Mouse (Mus musculus) thymus, postnatal 36 days (tissue): ENCODE data around the gene Clrn1.
"Not testable (repeated sequence)": the region's sequence is repeated elsewhere in the genome, so short reads cannot be mapped to it uniquely, and the experiment has no call there.

Source experiments
- DNase-seq, 2 experiments: peaks; one replicate each; pipeline ENCODE4 v3.0.0; 2022; ENCODE audit warnings: mixed read lengths in 2 of 2

The Clrn1 gene

GRCm38 (mm10) chr3:58884801-58885573, at the start of gene Clrn1:
TSS of gene Clrn1 (minus strand) at chr3:58885340.
- DNase-seq: no peak

DNA sequence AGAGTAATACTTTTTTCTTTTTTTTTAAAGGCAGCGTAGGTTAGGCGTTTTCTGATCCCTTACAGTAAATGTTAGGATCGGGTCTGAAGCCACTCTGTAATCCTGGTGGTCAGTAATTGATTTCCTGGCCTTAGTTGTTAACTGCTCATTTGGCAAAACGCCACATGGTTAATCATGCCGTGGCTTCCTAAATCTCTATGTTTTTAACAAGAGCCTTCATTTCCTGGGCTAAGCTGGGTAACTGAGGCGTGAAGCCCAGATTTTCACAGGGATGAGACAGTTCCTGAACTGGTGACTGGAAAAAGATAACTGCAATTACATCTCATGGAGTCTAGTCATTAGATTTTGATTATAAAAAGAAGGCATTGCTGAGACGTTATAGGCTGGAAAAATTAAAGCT, 38.9 kb upstream of the Clrn1 start:
- no peak for DNase-seq

GRCm38 (mm10) chr3:58923140-58923539, 38.0 kb upstream of the Clrn1 start:
- no peak for DNase-seq

DNA sequence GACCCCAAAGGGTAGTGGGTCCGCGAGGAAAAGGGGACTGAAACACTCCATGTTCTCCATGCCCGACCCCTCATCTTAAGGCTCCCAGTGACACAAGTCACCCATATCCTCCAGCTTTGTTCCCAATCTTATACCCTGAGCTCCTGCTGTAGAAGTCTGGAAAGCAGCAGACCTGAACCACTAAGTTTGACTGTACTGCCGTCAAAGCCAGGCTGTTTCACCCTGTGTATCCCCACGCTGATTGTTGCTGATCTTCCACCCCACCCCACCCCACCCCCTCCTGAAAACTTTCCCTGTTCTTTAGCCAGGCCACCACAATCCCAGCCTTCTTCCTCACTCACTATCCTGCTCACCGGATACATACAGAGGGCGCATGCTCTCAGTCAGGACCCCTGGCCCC, 37.5 kb upstream of the Clrn1 start:
- no peak for DNase-seq

DNA sequence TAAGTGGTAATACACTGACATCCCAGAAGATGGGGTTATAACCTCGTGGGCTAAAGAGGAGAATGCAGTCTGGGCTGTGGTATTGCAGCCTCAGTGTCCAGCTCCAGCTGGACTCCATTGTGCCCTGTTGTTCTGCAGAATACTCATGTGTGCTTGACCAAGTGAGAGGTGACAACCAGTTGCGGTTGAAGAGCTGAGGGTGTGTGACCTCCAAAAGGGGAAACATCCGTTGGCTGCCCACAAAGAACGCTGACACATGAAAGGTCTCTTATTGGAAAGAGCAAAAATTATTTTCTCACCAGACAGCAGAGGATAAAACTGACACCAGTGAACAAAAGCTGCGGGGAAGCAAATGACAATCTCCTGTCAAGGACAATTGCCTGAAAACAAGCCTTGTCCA, 36.2 kb upstream of the Clrn1 start:
- no peak for DNase-seq

DNA sequence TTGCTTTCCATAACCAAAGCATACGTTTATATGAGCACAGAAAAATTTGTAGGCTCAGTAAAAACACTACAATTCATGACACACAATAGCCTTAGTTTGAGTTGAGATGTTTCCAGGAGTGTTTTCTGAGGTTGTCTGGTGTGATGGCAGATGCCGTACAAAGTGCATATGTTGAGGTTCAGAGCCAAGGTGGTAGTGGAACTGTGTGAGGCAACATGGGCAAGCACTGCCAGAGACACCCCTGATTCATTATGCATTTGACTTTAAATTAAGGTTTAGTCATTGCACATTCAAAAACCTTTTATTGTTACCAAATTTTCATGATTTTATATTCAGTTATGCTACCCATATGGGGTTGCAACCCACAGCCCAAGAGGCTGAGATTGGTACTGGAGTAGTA, 19.5 kb upstream of the Clrn1 start:
- DNase-seq: no peak

DNA sequence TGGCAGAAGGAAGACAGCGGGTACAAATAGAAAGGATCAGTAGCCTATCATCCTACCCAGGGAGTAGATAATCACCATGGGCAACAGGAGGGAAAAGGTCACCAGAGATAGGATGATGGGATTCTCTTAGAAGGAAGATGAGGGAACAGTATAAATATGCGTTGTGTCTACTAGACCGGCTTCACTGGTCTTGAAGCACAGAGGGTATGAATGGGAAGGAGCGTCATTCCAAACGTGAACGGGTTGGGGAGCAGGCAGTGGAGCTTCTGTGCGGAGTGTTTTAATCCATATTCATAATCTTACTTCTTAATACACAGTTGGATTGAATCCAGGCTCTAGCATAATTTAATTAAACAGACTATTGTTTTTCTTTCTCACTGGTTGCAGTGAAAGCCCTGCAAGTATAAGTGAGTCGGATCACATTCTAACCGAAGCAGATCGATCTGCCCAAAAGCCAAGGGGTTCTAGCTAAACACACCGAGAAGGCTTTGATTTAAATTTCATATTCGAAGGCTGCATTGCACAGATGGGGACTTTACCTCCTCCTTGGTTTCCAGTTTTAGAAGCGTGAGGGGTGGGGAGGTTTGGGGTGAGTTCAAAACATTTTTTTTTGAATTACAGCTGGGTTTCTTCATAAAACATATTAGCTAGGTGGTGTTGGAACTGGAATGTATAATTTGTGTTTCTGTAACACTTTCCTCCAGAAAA, 17.1 kb upstream of the Clrn1 start:
- DNase-seq: no peak

DNA sequence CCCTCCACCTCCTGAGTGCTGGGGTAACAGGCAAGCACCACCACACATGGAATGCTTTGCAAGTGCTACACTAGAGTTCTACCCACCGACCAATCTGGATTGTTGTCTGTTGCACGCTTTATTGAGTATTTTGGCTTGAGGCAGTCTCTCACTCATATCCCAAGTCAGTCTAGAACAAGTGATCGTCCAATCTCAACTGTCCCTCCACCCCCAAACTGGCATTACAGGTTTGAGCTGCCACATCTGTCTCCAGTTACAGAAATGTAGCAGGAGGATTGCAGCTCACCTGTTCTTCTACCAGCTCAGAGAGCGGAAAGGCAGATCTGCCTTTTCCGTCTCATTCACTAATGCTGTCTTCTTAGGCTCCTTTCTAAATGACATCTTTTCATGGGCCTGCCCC, 10.0 kb upstream of the Clrn1 start:
- DNase-seq: no peak

GRCm38 (mm10) chr3:58894529-58894928, 9.4 kb upstream of the Clrn1 start:
- no peak for DNase-seq

DNA sequence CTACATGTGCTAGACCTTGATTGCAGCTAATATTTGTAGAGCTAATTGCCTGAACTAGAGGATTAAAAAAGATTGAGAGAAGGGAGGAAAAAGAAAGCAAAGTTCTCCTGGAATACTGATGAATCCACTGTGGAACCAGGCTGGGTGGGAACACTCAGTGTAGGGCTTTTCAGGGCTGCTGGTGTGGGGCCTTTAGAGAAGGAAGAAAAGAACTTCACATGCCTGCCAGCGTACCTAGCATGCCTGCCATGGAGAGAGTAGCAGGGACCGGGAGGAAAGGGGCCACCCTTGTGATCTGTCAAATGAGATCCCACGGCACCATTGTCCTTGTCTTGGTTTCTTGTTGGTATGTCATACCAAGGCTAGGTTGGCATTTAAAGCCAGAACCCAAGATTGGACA, 4.5 kb upstream of the Clrn1 start:
- DNase-seq: no peak

DNA sequence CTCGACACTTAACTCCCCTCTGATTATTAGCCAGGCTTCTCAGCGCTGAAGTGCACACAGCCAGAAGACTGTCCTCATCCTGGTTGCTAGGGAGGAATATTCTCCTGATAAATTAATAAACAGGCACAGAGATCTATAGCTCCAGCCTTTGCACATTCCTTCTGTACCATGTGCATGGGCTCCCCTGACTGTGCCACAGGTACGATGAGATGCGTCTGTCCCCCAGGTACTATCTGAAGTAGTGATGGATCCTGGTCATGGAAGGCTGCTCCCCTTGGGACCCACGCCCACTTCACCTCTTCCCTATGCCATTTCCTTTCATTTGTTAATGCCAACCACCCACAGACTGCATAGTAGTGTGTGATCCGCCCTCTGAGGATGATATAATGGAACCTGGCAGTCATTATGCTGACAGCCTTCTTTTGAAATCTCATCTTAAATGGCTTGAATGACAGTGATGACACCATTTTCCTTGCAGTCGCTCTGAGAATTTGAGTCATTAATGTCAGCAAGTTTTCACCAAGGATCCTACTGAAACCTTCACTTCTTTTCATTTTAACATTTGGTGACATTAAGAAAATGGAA, 3.1 kb upstream of the Clrn1 start:
- no peak for DNase-seq

- DNase-seq: no peak
Measured at GRCm38 (mm10) chr3:58887719-58888118, 2.6 kb upstream of the Clrn1 start.

DNA sequence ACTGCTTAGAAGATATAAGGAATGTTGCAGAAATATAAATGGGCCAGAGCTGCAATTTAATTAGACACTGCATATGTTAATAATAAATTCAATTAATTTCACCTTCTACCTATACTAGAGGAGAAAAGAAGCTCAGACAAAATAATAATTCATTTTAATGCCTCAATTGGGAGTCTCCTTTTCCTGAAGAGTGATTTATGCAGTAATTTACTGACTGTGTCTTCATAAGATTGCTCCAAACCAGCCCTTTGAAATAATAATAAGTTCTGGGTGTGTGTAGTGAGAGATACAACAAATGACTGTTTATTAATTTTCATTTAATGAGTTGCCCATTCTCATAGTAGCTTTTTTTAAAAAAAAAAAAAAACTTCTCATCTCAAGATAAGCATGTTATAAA, 1.6 kb downstream of the Clrn1 start:
- DNase-seq: no peak

DNA sequence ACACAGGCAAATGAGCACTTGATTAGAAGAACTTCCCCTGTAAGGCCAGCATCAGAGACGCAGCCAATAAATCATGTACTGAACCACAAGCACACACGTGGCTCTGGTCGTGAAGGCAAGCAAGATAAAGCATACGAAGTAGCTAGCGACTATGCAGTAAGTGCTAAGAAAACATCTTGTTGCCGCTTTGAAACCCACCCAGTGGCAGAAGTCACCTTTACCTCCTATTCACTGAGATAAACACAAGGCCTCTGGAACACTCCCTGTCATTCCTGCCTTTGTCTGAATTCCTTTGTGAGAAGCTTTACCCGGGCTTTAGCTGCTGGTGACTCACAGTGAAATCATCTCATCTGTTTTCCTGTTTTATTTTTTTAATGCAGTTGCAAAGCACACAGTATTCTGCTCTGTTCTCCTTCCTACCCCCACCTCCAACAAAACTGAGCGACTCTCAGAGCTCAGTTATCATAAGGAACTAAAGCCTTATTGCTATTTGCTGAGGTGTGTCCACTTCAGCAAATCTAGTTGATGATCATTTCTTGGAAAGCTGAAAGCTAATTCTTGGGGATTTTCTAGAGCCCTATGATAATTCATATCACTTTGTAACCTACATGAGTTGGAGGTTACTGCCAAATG, 2.1 kb downstream of the Clrn1 start:
- DNase-seq: no peak

DNA sequence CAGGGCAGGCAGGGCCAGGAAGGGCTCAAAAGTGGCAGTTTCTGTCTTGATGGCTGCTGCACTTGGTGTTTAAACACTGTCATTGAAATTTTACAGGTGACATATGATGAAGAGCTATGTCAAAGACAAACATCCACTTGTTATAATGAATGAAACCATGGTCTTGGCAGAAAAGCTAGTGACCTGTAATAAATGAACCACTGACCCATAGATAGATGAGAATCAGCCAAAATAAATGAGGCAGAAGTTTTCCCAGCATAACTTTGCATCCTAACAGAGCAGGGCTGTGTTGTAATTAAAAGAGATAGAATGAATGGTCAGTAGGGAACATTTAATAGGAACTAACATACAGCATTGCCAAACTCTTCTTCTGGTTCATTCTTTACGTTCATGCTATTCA, 4.1 kb downstream of the Clrn1 start:
- no peak for DNase-seq

DNA sequence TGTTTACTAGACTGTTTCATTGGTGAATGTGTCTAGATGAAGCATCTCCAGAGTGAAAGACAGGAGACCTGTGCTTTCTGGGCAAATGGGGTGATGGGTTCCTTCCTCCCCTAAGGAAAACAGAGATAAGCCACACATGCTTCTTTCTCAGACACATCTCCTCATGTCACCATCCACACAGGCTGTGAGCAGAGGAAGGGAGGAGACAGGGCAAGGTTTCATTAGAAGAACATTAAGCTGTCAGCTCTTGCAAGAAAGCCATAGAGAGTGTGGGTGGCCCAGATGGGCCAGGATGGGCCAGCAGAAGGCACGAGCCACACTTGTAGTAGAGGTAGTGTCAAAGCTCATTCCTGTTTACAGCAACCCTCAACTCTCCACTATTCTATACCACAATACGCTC, 5.0 kb downstream of the Clrn1 start:
- no peak for DNase-seq

DNA sequence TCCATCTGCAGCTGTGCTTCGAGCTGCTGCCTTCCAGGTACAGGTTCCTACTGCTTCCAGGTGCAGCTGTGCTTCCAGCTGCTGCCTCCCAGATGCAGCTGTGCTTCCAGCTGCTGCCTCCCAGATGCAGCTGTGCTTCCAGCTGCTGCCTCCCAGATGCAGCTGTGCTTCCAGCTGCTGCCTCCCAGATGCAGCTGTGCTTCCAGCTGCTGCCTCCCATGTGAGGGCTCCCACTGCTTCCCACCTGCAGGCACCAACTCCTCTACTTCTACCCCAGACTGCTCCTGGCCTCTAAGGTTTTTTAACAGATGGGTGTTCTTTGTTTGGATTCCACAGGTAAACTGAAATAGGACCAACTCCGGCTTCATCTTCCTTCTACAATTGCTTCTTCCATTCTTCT, 13.3 kb downstream of the Clrn1 start:
- DNase-seq: not testable (repeated sequence)

- DNase-seq: no peak
Measured at GRCm38 (mm10) chr3:58865690-58866089, 19.4 kb downstream of the Clrn1 start.

DNA sequence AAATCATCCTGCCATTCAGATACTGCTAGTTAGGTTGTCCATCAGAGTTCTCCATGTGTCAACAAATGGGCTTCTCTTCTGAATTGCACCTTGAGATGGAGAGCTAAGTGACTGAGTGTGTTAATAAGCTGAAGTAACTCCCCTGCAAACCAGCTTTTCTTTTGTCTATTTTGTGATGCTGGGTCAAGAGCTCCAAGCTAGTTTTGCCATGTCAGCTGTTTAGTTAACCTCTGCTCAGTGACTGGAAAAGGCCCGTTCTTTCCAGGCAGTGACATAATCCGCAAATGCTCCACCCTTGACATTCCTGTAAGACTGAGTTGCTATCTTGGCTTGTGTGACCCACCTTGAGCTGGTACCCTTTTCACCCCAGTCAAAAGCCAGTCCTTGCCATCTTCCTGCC, 22.2 kb downstream of the Clrn1 start:
- DNase-seq: no peak

DNA sequence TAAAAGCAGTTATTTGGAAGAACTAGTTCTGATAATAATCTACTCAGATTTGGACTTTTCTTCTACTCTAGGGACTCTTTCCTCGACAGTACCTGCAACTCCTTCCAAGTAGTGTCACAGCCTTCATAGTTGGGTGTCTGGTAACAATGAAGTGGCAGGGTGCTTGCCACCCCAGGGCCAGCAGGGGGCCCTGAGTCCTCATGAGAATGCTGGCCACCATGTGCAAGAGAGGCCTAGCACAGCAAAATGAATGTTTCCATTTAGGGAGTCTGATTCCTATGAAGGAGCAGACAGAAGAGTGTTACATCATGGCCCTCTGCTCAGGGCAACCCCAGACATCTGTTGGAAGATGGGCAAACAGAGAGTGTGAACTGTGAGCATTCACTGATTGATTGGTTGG, 41.7 kb downstream of the Clrn1 start:
- DNase-seq: no peak

- no peak for DNase-seq
Measured at GRCm38 (mm10) chr3:58833442-58834160, 51.5 kb downstream of the Clrn1 start.

GRCm38 (mm10) chr3:58832888-58833287, 52.3 kb downstream of the Clrn1 start:
- no peak for DNase-seq

DNA sequence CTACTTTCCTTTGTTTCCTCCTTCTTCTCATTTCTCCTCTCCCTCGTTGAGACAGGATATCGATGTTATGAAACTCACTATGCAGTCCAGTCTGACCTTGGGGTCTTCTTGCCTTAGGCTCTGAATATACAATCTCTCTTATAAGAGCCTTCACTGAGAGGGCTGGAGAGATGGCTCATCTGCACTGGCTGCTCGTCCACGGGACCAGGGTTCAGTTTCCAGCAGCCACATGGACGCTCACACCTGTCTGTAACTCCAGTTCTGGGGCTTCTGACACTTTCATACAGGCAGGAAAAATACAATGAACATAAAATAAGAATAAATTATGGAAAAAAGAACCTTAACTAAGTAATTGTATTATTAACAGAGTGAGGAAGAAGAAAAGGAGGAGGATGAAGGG, 53.6 kb downstream of the Clrn1 start:
- no peak for DNase-seq
